Mouse (Mus musculus): ENCODE results near the gene Mpzl2. TPM values are rescaled to one million over a fixed set of nuclear protein-coding genes. Genes with fewer than 3 reads are reported as not detected.
"Not testable (repeated sequence)": the region's sequence is repeated elsewhere in the genome, so short reads cannot be mapped to it uniquely, and the experiment has no call there.

Mpzl2 gene
- total RNA-seq, 2 experiments from 2014 or later: 1.6 to 2.2 TPM

DNA sequence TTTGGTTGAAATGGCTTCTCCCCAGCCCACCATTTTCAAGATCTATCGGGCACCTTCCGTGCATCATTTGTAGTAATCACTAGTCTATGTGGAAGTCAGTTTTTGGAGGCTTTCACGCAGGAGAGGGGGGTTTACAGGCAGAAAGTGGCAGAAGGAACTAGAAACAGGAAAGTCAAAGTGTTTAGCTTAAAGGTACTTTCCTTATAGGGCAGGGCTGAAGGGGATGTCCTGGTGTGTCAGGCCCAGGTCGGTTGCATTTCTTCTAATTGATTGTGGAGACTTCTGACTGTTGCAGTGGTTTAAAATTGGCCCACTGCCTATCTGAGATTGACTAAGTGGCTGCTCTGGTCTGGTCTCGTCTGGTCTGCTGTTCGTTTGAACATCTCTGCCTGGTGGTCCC is 9.3 kb upstream of the Mpzl2 start:
- intact Hi-C loops (cut with DNase I): no loop called here

DNA sequence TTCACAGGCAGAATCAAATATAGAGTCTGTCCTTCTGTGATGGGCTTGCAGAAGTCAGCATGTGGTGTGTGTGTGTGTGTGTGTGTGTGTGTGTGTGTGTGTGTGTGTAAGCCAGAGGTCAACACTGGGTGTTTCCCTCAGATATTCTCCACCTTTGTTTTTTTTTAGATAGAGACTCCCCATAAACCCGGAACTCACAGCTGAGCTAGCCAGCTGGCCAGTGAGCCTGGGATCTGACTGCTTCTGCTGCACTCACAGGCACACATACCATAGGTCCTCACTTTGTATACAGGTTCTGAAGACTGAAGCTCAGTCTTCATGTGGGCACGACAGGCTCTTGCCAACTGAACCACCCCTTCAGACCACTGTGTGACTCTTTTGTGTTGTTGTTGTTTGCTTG is 7.3 kb upstream of the Mpzl2 start:
- DNase-seq: no peak
- intact Hi-C loops (cut with DNase I): no loop called here

More for the DNA sequence above, 9.3 kb upstream of the Mpzl2 start:
- DNase-seq: no peak

DNA sequence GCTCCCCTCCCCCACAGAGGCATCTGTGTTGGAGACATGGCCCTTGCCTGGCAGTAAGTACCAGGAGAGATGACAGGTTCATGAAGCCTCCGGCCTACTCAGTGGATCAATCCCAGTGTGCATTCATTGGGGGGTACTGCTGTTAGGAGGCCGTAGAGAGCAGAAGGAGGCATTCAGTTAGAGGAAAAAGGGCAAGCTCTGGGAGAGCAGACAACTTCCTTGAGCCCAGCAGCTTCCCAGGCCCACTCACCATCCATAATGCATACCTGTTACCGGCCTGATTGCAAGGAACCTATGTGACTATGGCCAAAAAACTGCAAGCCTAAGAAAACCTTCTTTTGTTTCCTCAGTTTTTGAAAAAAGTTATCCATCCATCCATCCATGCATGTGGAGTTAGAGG is 5.1 kb upstream of the Mpzl2 start:
- intact Hi-C loops (cut with DNase I): no loop called here
- no peak for DNase-seq

DNA sequence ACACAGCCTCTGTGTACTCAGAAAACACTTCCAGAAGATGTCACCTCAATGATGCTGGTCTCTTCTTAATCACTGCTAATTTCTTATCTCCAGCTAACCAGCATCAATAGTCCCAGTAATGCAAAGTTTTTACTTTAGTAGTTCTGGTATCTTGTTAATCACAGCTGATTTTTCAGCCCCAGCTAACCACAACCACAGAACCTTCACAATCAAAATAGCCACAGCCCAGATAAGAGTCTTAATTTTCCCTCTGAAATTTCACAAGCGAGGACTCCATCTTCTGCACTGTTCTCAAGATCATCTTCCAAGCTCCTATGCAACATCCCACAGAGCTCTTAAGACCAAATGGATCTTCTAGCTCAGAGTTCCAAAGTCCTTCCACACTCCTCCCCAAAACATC is 1.8 kb upstream of the Mpzl2 start:
- DNase-seq; intact Hi-C loops (cut with DNase I): not testable (repeated sequence)

DNA sequence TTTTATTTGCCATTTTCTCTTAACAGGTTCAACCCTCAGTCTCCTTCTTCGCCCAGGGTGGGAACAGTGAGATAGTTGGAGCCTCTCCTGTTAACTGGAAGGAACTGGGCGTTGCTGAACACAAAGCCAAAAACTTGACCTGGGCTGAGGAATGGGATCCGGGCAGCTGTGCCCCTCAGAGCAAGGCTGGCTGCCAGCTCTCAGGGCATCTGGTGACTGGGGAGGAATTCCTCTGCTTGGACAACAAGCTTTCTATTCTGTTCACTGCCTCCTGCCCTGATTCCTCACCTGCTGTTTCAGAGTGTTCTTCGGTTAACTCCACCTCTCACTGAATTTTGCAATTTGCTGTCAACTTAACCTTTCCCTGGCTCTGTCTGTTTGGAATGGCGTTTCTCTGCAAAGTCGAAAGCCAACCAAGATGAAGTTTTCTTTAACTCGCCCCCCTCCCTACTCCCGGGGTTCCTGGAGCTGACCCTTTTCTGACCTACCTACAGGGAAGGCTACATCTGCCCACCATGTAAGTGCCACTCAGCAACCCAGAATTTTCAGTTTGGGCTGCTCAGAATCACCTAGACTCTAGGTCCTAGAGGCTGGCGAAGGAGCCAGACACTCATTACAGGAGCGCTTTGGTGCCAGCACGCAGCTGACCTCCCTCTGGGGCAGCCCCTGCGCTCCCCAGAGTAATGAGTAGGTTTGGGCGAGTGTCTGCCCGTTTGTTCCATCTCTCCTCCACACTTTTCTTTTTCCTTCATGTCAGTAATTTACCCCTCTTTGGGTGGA is 657 bp downstream of the Mpzl2 start:
- DNase-seq: no peak
- intact Hi-C loops (cut with DNase I): no loop called here

DNA sequence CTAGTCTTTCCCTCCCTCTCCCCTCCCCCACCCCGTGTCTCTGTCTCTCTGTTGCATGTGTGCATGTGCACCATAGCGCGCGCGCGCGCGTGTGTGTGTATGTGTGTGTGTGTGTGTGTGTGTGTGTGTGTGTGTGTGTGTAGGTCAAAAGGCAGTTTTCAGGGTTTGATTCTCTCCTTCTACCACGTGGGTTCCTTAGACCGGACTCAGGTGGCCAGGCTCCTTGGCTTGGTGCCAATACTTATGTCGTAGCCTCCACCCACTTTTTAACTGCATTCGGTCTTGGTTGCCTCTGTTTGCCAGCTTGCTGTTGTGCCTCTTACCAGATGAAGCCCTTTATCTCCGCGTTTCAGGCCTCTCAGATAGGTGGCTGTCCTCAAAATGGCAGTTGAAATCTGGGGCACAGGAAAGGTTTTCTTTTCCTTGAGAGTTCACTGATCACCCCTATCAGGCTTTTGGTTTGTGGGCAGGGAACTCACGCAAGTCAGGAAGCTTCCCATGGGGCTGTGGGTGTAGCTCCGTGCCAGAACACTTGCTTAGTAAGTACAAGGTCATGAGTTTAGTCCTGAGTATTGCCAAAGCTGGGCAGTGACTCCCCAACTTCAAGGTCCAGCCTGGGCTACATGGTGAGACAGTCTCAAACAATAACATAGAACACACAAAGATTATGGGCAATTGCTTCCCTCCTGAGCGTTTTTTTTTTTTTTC is 1.7 kb downstream of the Mpzl2 start:
- peak in 1 of 2 experiments; percentile 7 for DNase-seq
- intact Hi-C loops (cut with DNase I): no loop called here

DNA sequence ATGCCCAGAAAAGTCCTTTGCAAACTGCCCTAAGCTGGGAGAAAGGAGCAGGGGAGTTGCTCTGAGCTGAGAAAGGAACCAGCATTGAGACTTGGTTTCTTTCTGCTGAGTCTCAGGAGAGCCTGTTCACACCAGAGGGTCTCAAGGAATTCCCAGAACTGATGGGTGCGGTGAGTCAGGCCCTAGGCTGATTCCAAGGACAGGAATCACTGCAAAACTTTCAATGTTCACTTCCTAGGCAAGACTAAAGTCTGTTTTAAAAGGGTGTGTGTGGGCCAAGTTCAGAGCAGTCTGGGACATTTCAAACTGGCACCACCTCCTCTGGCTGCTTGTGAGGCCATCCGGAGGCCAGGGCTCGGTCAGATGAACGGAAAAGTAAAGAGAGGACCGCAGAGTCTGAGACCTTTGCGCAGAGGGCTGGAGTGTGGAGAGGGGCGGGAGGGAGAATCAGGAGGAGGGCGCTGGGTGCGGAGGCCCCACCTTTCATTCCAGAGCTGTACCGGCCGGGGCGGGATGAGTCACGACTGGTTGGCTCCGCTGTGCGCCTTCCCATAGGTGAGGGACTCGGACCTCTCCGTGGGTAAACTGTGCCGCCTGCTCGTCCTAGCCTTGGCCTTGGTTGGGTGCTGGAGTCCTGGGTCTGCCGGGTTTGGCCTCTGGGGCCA is 2.6 kb downstream of the Mpzl2 start:
- intact Hi-C loops (cut with DNase I): no loop called here
- DNase-seq: peak; percentile 16 to 27

DNA sequence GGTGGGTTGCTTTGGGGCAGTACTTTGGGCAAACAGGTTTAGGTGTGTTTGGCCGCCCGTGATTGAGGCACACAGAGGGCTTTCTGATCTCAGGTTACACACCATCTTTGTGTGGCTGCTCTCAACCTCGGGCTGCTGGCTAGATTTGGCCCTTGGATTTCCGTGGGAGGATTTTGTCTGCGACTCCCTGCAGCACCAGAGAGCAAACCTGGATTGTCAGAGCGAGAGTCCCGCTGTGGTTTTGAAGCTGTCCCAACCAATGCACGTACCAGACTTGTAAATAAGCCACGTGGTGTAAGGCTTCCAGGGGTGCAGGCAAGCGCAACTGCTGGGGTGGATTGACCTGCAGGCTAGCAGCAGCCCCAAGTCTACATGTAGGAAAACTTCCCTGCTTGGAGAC is 3.3 kb downstream of the Mpzl2 start:
- no peak for DNase-seq
- intact Hi-C loops (cut with DNase I): no loop called here

DNA sequence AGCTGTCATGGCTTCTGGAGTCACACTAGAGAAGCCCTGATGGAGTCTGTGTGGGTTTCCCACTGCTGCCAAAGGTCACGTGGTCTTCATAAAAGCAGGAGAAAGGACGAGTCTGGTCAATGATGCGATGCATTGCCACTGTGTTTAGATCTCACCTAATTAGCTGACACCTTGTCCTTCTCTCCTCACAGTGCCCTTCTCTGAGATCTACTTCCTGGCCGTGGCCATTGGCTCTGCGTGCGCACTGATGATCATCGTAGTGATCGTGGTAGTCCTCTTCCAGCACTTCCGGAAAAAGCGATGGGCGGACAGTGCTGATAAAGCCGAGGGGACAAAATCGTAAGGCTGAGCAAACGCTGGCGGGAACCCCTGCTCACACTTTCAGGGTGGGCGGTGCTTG is 7.4 kb downstream of the Mpzl2 start:
- DNase-seq: no peak
- intact Hi-C loops (cut with DNase I): loop anchor here (5.0 kb wide), 1 partner anchor 90 kb away; the partner anchor contains the start of gene Scn4b

DNA sequence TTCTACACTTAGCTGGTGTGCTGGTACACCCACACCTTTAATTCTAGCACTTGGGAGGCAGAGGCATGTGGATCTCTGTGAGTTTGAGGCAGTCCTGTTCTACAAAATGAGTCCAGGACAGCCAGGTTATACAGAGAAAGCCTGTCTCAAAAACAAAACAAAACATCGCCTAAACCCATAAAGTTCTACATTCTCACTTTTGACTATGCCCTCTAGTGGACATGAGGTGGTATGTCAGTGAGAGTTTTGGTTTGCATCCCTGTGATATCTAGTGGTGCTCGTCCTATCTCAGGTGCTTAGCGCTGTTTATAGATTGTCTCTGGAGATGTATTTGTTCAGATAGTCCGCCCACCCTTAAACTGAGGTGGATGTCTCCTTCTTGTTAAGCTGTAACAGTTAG is 8.9 kb downstream of the Mpzl2 start:
- peak; percentile 22 to 23 for DNase-seq
- intact Hi-C loops (cut with DNase I): loop anchor here (5.0 kb wide), 1 partner anchor 89 kb away; the partner anchor contains the start of gene Scn4b

DNA sequence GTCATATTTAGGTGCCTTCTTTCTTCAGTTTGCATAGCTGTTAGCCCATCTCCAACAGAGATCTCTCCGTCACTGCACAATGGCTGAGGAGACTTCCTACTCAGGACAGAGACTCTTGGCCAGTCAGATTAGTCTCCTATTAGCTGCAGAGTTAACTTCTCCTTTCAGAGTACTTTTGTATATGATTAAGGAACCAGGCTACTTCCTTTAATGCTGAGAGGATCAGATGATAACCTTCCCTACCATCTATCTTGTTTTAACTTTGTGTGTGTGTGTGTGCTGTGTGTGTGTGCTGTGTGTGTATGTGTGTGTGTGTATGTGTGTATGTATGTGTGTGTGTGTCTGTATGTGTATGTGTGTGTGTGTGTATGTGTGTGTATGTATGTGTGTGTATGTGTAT is 10.1 kb downstream of the Mpzl2 start:
- no peak for DNase-seq
- intact Hi-C loops (cut with DNase I): loop anchor here (5.0 kb wide), 1 partner anchor 88 kb away; the partner anchor contains the start of gene Scn4b

DNA sequence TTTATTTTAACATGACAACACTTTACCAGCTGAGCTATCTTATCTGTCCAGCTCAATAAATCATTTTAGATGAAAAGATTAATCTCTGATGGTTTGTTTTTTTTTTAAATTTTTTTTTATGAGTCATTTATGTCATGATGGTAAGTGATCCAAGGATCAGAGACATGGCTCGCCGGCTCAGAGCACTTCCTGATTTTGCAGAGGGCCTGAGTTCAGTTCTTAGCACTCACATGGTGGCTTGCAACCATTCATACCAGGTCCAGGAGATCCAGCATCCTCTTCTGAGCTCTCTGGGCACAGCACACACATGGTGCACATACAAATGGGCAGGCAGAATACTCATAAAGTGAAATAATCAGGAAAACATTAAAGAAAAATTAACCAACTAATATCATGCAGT is 10.7 kb downstream of the Mpzl2 start:
- intact Hi-C loops (cut with DNase I): no loop called here
- DNase-seq: no peak

DNA sequence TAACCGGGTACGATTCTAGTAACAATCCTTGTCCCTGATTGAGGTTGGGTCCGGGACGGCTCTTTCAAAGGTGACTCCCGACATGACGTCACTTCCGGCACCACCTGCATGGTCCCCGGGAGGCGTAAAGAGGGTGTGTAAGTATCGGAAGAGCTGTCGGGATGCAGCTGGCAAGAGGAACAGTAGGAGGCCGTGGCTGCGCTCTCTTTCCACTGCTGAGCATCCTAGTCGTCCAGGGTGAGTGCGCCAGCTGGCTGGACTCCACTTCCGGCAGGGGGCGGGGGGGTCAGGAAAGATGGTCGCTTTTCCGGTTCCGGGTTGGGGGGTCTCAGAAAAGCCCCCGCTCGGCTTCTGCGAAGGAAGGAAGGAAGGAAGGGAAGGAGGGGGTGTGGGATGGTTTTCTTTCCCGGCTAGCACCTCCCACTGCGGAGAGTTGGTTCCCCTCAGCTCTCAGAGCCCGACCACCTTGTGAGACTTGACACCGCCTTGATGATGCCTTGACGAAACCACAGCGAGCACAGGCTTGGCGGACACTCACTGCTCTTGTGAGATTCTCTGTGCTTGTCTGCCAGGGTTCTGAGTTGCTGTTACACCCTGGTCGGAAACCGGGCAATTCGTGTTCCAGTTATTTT is 15.6 kb downstream of the Mpzl2 start, which contains the start of gene Mpzl3:
Gene Mpzl3, plus strand, starts transcription at position 105 of the 632 bp plus-strand sequence.
- peak; percentile 81 to 88 for DNase-seq
- intact Hi-C loops (cut with DNase I): no loop called here

DNA sequence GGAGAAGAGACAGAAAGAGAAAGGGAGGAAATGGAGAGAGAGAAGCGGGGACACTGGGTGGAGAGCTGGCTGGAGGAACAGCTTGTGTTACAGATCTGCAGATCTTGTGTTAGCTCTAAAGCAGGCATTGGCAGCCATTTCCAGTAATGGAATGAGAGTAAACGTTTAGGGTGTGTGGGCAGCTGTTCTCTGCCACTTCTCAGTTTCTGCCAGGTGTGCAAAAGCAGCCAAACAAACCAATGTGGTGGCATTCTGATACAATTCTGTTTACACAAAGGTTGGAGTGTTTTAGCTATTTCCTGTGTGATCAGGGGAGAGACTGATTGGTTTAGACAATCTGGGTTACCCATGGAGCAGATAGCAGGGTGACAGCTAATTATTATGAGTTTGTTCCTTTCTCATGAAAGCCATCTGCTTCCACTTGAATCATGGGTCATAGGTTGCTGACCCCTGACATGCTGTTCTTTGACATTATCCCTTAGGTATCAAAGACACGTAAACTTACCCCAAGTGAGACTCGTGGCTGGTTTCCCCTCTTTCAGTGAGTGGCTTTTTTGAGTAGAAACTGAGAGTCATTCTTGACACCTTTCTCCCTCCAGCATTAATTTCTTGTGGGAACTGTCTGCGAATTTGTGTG is 18.8 kb downstream of the Mpzl2 start:
- intact Hi-C loops (cut with DNase I): no loop called here
- DNase-seq: no peak

DNA sequence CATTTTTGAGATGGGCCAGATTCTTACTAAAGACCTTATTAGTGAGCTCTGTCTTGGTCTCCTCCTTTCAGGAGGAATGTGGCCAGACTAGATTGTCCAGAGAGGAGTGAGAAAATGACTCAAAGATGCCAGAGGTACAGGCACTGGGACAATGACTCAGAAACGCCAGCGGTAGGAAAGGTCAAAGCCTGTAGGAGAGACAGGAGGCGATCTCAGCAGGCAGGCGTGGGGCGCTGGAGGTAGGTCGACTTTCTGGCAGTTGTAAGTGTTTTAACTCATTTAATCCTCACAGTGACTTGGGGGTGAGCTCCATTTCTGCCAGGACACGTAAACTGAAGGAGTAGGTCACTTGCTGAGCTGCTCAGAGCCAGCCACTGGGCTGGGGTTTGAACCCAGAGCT is 20.6 kb downstream of the Mpzl2 start:
- DNase-seq: no peak
- intact Hi-C loops (cut with DNase I): no loop called here

DNA sequence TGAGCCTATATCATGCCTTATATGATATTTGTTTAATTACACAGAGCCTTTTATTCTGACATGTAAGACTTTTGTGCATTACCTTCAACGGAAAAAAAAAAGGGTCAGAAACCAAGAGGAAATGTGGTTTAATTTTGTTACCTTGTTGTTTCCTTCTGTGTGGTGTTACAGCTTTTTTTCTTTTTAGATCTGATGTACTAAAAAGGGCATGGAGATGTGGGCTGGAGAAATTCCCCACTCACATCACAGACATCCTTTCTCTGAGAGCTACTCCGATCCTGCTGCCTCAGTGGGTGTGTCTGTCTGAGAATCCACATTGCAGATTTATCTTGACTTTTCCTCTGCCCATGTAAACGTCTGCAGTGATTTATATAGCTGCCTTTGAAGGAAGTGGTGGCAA is 23.1 kb downstream of the Mpzl2 start:
- no peak for DNase-seq
- intact Hi-C loops (cut with DNase I): no loop called here

DNA sequence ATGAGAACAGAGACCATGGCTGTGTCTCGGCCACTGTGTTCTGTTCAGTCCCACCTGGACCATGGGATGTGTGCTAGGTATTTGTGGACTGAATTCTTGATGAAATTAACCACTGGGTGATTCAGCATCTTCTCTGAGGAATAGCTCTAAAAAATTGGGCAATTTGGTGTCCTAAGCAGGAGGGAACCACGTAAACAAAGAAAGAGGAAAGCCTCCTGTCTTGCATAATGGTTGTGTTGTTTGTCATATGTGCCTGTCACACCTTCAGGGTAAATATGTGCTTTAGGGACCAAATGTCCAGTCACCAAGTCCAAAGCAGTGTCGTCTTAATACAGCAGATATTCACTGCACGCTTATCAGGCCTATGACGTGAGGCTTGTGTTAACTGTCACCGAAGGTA is 24.8 kb downstream of the Mpzl2 start:
- intact Hi-C loops (cut with DNase I): no loop called here
- DNase-seq: no peak

DNA sequence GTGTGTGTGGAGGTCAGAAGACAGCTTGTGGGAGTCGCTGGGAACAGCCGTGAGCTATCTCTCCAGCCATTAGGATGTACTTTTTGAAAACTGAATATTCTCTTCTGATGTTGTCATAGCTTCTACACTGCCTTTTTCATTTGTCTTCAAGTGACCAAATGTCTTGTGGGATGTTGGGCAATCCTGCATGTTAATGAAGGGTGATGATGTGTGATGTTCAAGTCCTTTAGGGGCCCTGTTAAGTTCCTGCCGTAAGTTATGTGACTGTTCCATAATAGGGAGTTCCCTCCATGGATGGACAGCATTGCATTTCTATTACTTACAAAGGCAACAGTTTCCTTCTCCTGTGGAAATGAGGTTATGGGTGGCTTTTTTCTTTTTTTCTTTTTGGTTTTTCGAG is 27.1 kb downstream of the Mpzl2 start:
- intact Hi-C loops (cut with DNase I): no loop called here
- DNase-seq: no peak

DNA sequence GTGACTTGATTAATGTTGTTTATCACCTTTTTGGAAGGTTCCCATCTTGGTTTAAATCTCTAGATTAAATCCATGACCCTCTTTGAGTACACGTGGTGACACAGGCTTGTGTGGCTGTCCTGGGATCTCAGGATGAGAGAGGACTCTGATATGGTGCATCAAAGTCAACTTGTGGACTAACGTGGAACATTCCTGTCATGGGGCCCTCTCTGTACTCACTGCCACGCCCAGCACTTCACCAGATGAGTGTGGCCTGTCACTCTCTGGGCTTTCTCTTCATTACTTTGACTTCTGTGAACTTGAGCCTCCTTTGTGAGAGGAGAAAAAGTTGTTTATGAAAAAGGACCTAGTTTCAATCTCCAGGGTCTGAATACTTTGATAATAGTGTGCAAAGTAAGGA is 32.2 kb downstream of the Mpzl2 start:
- DNase-seq: no peak
- intact Hi-C loops (cut with DNase I): no loop called here

DNA sequence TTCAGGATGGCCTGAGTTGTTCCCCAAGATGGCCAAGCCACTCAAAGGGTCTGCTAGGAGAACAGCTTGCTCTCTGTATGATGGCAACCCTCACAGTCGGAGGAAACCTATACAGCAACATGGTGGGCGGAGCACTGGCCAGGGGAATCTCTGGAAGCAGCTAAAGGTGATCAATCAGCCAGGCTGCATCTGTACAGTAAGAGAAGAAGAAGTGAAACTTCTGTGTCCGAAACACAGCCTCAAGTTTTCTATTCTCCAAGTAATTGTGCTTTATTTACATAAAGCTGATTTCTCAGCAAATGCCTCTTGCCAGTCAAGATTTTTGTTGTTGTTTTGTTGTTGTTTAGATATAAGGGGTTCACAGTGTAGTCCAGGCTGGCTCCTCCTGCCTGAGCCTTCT is 38.3 kb downstream of the Mpzl2 start:
- no peak for DNase-seq
- intact Hi-C loops (cut with DNase I): no loop called here

DNA sequence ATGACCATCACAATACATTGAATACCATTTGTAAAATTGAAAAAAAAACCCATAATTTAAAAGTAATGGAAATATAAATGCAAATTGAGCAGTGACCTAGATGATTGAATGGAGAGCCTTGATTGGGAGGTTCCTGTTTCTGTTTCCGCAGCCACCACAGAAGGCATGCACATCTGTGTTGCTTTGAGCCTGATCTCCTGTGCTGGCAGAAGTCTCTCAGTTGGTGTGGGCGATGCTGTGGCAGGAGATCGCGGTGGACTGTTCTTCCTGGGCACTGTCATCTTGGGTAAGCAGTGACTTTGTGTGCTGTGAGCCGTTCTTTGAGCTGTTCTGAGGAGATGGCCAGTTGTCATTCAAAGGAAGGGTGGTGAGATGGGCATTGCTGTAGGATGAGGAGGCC is 39.4 kb downstream of the Mpzl2 start, which contains the start of gene Jaml:
Gene Jaml, plus strand, starts transcription at position 173 of the 400 bp plus-strand sequence.
- DNase-seq: peak in 1 of 2 experiments; percentile 2
- intact Hi-C loops (cut with DNase I): no loop called here
